Mouse (Mus musculus) kidney, postnatal 0 days (tissue): ENCODE results near the gene Galnt18. TPM values are rescaled to one million over a fixed set of nuclear protein-coding genes. Genes with fewer than 3 reads are reported as not detected.

Experiments used
- ATAC-seq: fragments of 200-750 bp; cut with Nextera tagmentation; replicated peaks from 2 replicates; pipeline ENCODE4 v1.8.0; 2017; ENCODE audit warnings: low read depth, moderate number of reproducible peaks, moderate TSS enrichment, moderate library complexity; ENCODE audit not compliant: low FRiP score
- DNase-seq: peaks from one replicate; pipeline ENCODE4 v3.0.0-alpha.2; 2016; ENCODE audit warnings: low spot score
- H3K27ac ChIP-seq: fragments of 300-500 bp; sonication (generic); 2 replicates; pipeline ENCODE4 v1.5.1; 2014; ENCODE audit warnings: mild to moderate bottlenecking
- H3K27me3 ChIP-seq: fragments of 300-500 bp; sonication (generic); 2 replicates; pipeline ENCODE4 v1.6.1; 2014; ENCODE audit warnings: low read length, mixed read lengths; ENCODE audit not compliant: insufficient read depth
- H3K36me3 ChIP-seq: fragments of 300-500 bp; sonication (generic); 2 replicates; pipeline ENCODE4 v1.6.1; 2014; ENCODE audit warnings: low read length, mixed read lengths; ENCODE audit not compliant: insufficient read depth
- H3K4me1 ChIP-seq: fragments of 300-500 bp; sonication (generic); replicated peaks from 2 replicates; pipeline ENCODE4 v1.6.1; 2014; ENCODE audit warnings: antibody characterized with exemption, low read length, mixed read lengths; ENCODE audit not compliant: insufficient read depth
- H3K4me2 ChIP-seq: fragments of 300-500 bp; sonication (generic); 2 replicates; pipeline ENCODE4 v1.6.1; 2014; ENCODE audit warnings: mild to moderate bottlenecking, low read length, moderate library complexity, mixed read lengths
- H3K4me3 ChIP-seq: fragments of 300-500 bp; sonication (generic); replicated peaks from 2 replicates; pipeline ENCODE4 v1.5.1; 2014; ENCODE audit warnings: low read depth, low read length
- H3K9ac ChIP-seq: fragments of 300-500 bp; sonication (generic); 2 replicates; pipeline ENCODE4 v1.6.1; 2014; ENCODE audit warnings: low read depth, low read length
- H3K9me3 ChIP-seq: fragments of 300-500 bp; sonication (generic); replicated peaks from 2 replicates; pipeline ENCODE4 v1.6.1; 2016; ENCODE audit warnings: low read length, inconsistent platforms, mixed read lengths
- CTCF ChIP-seq: IDR thresholded peaks from 2 replicates; pipeline ENCODE4 v1.5.1; 2016; ENCODE audit warnings: antibody characterized with exemption, low read depth, mild to moderate bottlenecking, moderate library complexity
- WGBS: fragments of 180-500 bp; shearing (Covaris S2); extraction: QIAGEN DNeasy Blood & Tissue Kit; methylation state at CpG from one replicate; pipeline ENCODE4 v1.1.7; 2014; 5-methylcytosine and 5-hydroxymethylcytosine counted together
- polyA plus RNA-seq: library from polyadenylated mRNA; unstranded; fragments of >200 nt; fragmentation: Nextera tagmentation; extraction: Ambion mirVana; gene quantifications from 2 replicates; pipeline ENCODE4 v1.2.1, GENCODE M21; 2015

Galnt18 gene
- polyA plus RNA-seq, 1 experiment from 2014 or later = 52.1 TPM

DNA sequence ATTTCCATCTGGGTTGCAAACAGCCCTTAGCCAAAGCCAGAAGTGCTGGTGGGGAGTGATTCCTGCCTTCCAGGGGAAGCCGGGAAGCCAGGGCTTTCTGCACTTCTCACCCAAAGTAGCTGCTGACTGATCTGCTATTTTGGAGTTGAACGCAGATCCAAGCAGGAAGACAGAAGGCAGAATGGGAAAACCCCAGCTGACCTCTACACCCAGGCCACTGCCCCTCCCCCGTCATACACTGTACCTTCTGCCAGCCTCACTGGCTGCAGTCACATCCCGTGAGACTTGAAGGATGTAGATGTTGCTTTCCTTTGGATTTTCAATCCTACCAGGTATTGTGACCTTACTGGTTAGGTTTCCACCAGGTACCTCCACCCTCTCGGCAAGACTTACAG, 40.4 kb downstream of the Galnt18 start:
- WGBS = 51% methylated on average over 5 of the region's 5 CpGs
- Histone ChIP-seq H3K4me3 (no peak overlapping the region), H3K36me3 (no peaks in the 10 kb centered on the region), H3K4me1 (peaks cover 16% of the 10 kb centered on the region), H3K9me3 (no peaks in the 10 kb centered on the region), H3K4me2 (no peak overlapping the region; the same call in 1 of the 2 replicates), H3K27me3 (no peaks in the 10 kb centered on the region), H3K27ac (no peak overlapping the region), H3K9ac (no peak overlapping the region)
- ATAC-seq (no peak), DNase-seq (no peak)
- TF ChIP-seq CTCF = no peak

DNA sequence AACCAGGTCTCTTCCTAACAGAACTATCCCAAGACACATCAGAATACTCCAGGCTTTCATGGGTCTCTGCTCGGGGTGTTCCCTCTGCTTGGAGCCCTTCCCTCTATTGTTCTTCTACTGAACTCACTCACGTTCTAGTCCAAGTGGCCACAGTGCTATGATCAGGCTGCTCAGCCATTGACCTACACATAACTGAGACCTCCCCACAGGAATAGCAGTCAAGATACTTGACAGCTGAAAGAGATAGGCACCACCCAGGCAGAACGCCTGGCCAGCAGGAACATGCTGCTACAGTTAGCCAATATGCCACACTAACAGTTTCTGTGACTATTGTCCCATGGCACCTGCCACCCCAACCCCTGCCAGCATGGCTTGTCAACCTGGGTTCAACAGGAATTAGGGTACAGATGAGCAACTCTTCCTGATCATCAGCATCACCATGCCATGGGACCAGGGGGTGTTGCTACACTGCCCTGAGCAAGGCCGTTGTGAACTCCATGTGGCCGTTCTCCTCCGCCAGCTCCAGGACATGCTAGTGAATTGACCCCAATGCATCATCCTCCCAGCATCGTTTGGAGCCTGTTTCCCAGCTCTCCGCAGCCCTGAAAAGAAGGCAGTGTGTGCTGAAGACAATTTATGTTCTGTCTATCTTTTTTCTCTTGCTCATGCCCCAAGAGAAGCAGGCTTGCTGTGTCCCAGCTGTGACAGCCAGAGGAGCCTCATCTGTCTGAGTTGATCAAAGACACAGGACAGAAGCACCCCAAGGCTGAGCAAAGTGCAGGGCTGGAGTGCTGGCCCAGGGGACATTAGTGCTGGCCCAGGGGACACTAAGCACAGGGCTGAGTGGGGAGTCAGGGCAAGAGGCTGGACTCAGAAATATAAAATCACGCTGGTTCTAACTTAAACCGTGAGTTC, 41.1 kb downstream of the Galnt18 start:
- WGBS = 46% methylated on average over 10 of the region's 10 CpGs
- peaks cover 13% of the 10 kb centered on the region for H3K4me1 ChIP-seq
- H3K4me2 ChIP-seq = no peak overlapping the region; the same call in 1 of the 2 replicates
- no peaks in the 10 kb centered on the region for H3K9me3 ChIP-seq
- H3K4me3 ChIP-seq = no peak overlapping the region
- no peak for TF ChIP-seq CTCF
- no peaks in the 10 kb centered on the region for H3K27me3 ChIP-seq
- ATAC-seq = peak; percentile 58
- no peak overlapping the region for H3K9ac ChIP-seq
- peak; percentile 58 for DNase-seq
- no peaks in the 10 kb centered on the region for H3K36me3 ChIP-seq
- H3K27ac ChIP-seq = no peak overlapping the region

DNA sequence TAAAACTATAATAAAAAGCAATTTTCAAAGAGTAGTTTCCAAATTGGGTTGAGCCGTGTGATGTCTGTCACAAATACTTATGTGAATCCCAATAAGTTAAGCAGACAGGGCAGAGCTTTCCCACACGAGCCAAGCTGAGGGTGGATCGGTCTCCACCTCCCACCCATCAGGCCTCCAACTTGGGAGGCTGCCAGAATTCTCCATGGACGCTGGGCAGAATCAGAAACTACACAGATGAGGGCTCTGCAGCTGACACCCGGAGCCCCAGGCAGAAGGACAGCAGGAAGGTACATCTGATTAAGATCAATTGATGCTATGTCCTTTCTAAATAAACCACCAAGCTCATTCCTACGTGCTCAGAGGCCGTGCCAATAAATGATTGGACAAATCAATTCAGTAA, 42.4 kb downstream of the Galnt18 start:
- Histone ChIP-seq H3K27me3 (no peaks in the 10 kb centered on the region), H3K4me1 (peaks cover 13% of the 10 kb centered on the region), H3K9me3 (no peaks in the 10 kb centered on the region), H3K9ac (no peak overlapping the region), H3K27ac (no peak overlapping the region), H3K4me3 (no peak overlapping the region), H3K36me3 (no peaks in the 10 kb centered on the region), H3K4me2 (no peak overlapping the region)
- TF ChIP-seq CTCF = no peak
- ATAC-seq (no peak), DNase-seq (no peak)
- 53% methylated on average over 7 of the region's 7 CpGs for WGBS

DNA sequence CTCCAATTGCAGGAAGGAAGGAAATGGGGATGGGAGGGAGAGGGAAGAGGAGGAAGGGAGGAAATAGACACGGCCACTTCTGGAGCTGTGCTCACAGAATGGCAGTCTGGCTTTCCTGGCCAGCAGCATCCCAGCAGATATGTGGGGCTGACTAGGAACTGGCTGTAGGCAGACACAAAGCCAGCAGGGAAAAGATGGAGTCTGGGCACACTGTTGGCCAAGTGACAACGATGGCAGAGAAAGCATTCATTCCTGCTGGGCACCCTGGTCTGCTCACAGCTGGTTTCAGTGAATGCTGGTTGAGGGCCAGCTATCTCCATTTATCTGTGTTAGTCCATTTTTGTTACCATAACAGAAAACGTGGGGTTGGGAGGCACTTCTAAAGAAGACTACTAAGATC, 43.4 kb downstream of the Galnt18 start:
- 69% methylated on average over 3 of the region's 3 CpGs for WGBS
- H3K4me2 ChIP-seq = no peak overlapping the region
- no peaks in the 10 kb centered on the region for H3K27me3 ChIP-seq
- H3K9me3 ChIP-seq = no peaks in the 10 kb centered on the region
- ATAC-seq (no peak), DNase-seq (no peak)
- no peak overlapping the region for H3K9ac ChIP-seq
- TF ChIP-seq CTCF = no peak
- H3K27ac ChIP-seq = no peak overlapping the region
- H3K36me3 ChIP-seq = no peaks in the 10 kb centered on the region
- H3K4me1 ChIP-seq = peaks cover 13% of the 10 kb centered on the region
- no peak overlapping the region for H3K4me3 ChIP-seq

DNA sequence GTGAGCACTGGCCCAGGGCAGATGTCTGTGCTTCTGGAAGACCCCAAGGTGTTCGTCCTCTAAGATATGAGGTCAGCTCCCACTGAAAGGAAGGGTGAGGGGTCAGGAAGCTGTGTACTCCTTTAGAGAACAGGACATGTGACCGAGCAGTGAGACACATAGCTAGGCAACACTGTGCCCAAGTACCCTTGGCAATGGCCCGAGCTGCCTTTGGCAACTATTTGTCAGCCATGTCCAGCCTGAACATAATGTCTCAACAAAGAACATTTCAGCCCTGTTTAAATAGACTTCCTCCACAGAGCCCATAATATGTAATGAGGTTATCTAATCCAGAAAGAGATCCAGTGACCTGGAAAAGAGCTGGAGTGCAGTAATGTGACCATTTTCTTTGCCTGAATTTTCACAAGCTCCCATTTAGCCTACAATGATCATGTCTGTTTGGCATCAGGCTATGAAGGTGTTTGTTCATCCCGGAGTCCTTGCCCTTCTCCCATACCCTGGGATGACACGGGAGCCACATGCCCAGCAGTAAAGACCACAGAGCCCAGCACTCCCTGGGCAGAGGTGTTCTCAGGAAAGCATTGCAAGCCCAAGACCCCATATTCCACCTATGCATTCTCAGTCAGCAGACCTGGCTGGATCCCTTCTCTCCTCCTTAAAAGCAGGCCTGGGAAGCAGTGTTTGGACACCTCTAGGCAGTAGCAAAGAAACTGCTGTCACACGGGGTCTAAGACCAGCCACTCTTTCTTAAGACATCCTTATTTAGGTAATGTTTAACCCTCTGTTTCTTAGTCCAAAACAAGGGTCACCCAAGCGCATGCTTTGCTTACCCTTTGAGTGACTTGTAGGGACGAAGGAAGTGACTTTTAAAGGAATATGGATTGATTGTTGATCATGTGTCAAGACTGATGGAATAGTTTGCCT, 49.2 kb downstream of the Galnt18 start:
- TF ChIP-seq CTCF = no peak
- no peak; the same call in 1 of the 2 replicates for ATAC-seq
- H3K27me3 ChIP-seq = no peaks in the 10 kb centered on the region
- H3K9me3 ChIP-seq = no peaks in the 10 kb centered on the region
- no peak for DNase-seq
- 69% methylated on average over 8 of the region's 8 CpGs for WGBS
- H3K36me3 ChIP-seq = no peaks in the 10 kb centered on the region
- peak overlapping the region; percentile 43 for H3K27ac ChIP-seq
- no peak overlapping the region for H3K4me2 ChIP-seq
- no peak overlapping the region for H3K4me3 ChIP-seq
- no peak overlapping the region for H3K9ac ChIP-seq
- peaks cover 6% of the 10 kb centered on the region; the same call in 1 of the 2 replicates for H3K4me1 ChIP-seq

DNA sequence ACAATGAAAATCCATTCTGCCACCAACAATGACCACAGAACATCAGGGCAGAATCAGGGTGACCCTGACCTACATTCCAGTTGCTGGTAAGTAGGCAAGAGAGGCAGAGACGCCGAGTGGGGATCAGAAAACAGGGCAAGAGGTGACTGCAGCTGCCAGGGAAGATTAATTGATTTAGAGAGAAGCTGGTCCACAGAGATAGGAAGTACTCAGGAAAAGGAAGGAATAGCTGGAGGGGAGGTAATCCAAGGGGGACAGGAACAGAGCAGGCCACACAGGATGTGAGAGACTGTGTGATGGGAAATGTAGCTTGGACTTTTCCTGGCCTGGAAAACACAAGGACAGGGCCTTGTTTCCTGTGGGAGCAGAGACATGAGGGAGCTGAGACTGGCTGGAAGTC, 52.8 kb downstream of the Galnt18 start:
- ATAC-seq (no peak), DNase-seq (peak; percentile 62)
- H3K4me1 ChIP-seq = peaks cover 8% of the 10 kb centered on the region; the same call in 1 of the 2 replicates
- H3K36me3 ChIP-seq = no peaks in the 10 kb centered on the region
- no peak for TF ChIP-seq CTCF
- WGBS = 34% methylated on average over 2 of the region's 2 CpGs
- H3K27me3 ChIP-seq = no peaks in the 10 kb centered on the region
- no peaks in the 10 kb centered on the region for H3K9me3 ChIP-seq
- H3K4me3 ChIP-seq = no peak overlapping the region
- no peak overlapping the region for H3K4me2 ChIP-seq
- H3K9ac ChIP-seq = no peak overlapping the region
- H3K27ac ChIP-seq = 0 out of 2 replicates have a peak overlapping the region, but pooled peaks have one; percentile 8
